Mouse (Mus musculus) stomach, postnatal 0 days (tissue): ENCODE measurements around the gene A630076J17Rik.

Experiments used
- CTCF ChIP-seq: IDR thresholded peaks from 2 replicates; pipeline ENCODE4 v1.5.1; 2016; ENCODE audit warnings: antibody characterized with exemption, low read depth, mild to moderate bottlenecking, moderate library complexity
- EP300 ChIP-seq: optimal IDR thresholded peaks from 2 replicates; pipeline ENCODE3; 2016; ENCODE audit warnings: antibody characterized with exemption

GRCm38 (mm10) chr3:107185597-107185996 lies 44.8 kb upstream of the A630076J17Rik start:
- no peak for TF ChIP-seq CTCF
- no peak for TF ChIP-seq EP300
